8 mouse cellular contexts compared by ENCODE assay signal in the genomic region with DNA sequence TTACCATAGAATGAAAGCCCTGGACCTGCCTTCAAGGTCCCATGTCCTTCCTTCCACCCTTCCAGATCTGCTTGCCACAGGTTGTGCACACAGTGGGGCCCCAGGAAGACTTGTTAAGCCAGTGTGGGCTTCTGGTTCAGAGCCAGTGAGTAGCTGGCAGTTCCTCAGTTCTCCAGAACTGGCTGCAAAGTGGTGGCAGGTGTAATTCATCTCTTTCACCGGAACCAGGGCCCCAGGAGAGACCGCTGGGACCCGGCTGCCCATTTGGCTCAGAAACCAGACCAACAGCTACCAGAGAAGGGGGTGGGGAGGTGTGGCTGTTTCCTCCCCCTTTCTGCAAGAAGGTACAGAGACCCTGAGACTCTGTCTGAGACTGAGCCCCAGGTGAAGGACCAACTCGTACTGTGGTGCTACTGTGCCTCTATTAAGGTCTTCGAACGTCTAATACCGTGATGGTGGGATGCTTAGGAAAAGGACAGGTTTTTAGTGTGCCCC. TPM values are rescaled to one million over a fixed set of nuclear protein-coding genes. Genes with fewer than 3 reads are reported as not detected.
A peak's percentile ranks its signal among the peaks of the same experiment; 100 is the strongest.
DNase-seq lines count a peak whose midpoint lies in the region; ATAC-seq and TF ChIP-seq lines count a peak whose summit lies in the region.

No protein-coding gene starts in this region.

- H3K27me3 ChIP-seq in forebrain, embryonic 10.5 days (ENCODE audit: poor library complexity, severe bottlenecking) = peaks cover 38% of the 10 kb centered on the region
- H3K27me3 ChIP-seq in hindbrain, embryonic 13.5 days = peaks cover 26% of the 10 kb centered on the region
- no peaks in the 10 kb centered on the region for H3K27me3 ChIP-seq in limb, embryonic 14.5 days (ENCODE audit: control insufficient read depth, insufficient read depth, low read length)
- no peaks in the 10 kb centered on the region for H3K27me3 ChIP-seq in myocyte (ENCODE audit: control insufficient read depth, insufficient read depth, insufficient read length)

- H3K79me2 ChIP-seq in myocyte (ENCODE audit: control insufficient read depth, insufficient read depth) = no peaks in the 10 kb centered on the region

- peak overlapping the region; percentile 82 for H3K4me3 ChIP-seq in forebrain, embryonic 10.5 days
- peak overlapping the region; percentile 60 for H3K4me3 ChIP-seq in hindbrain, embryonic 13.5 days
- H3K4me3 ChIP-seq in limb, embryonic 14.5 days (replicated peaks; ENCODE audit: low read length) = peak overlapping the region; percentile 67
- H3K4me3 ChIP-seq in myocyte = peak overlapping the region; percentile 46

- TF ChIP-seq POLR2A in limb, embryonic 14.5 days (IDR thresholded peaks at IDR 0.05; ENCODE audit: borderline replicate concordance, extremely low read depth, insufficient read depth, insufficient read length) = no peak
- no peak for TF ChIP-seq POLR2A in myocyte (IDR thresholded peaks at IDR 0.05; ENCODE audit: insufficient read length, low read depth)

- peak overlapping the region; percentile 78; the same call in 1 of the 2 replicates for H3K9ac ChIP-seq in hindbrain, embryonic 13.5 days
- peak overlapping the region; percentile 72; the same call in 1 of the 2 replicates for H3K9ac ChIP-seq in limb, embryonic 14.5 days (ENCODE audit: low read depth, low read length, severe bottlenecking)

- H3ac ChIP-seq in myocyte (ENCODE audit: control insufficient read depth, insufficient read length) = no peak overlapping the region

- peak; percentile 47 to 53 for DNase-seq in right cerebral cortex, postnatal 10 days (ENCODE audit: low spot score in 2 of 2)
- DNase-seq in right cerebral cortex, adult 2 months (ENCODE audit: low spot score in 2 of 2) = no peak
- DNase-seq in forebrain, embryonic 10.5 days (ENCODE audit: extremely low spot score, low spot score) = no peak
- DNase-seq in limb, embryonic 14.5 days (ENCODE audit: low spot score) = no peak
- DNase-seq in c-Kit-positive CD71-positive TER-119-positive erythroid progenitor cells, embryonic 14.5 days (ENCODE audit: low spot score) = no peak
- no peak for DNase-seq in right cerebral cortex, postnatal 14 days

- H3K4me2 ChIP-seq in hindbrain, embryonic 13.5 days = peak overlapping the region; percentile 94
- peak overlapping the region; percentile 81 for H3K4me2 ChIP-seq in limb, embryonic 14.5 days (replicated peaks; ENCODE audit: low read depth, low read length, severe bottlenecking)
- H3K4me2 ChIP-seq in myocyte (ENCODE audit: low read depth) = peak overlapping the region; percentile 77

- no peaks in the 10 kb centered on the region for H3K36me3 ChIP-seq in forebrain, embryonic 10.5 days (replicated peaks)
- no peaks in the 10 kb centered on the region for H3K36me3 ChIP-seq in hindbrain, embryonic 13.5 days
- H3K36me3 ChIP-seq in limb, embryonic 14.5 days (ENCODE audit: control insufficient read depth, insufficient read depth, low read length) = no peaks in the 10 kb centered on the region
- no peaks in the 10 kb centered on the region for H3K36me3 ChIP-seq in myocyte (ENCODE audit: control insufficient read depth, insufficient read depth)

- peaks cover 25% of the 10 kb centered on the region for H3K4me1 ChIP-seq in forebrain, embryonic 10.5 days
- peaks cover 22% of the 10 kb centered on the region for H3K4me1 ChIP-seq in hindbrain, embryonic 13.5 days (replicated peaks)
- H3K4me1 ChIP-seq in limb, embryonic 14.5 days (ENCODE audit: control insufficient read depth, insufficient read depth, low read length) = peaks cover 5% of the 10 kb centered on the region

- 15% methylated on average over 7 of the region's 7 CpGs for WGBS in forebrain, embryonic 10.5 days
- 16% methylated on average over 7 of the region's 7 CpGs for WGBS in hindbrain, embryonic 13.5 days
- 4% methylated on average over 7 of the region's 7 CpGs for WGBS in limb, embryonic 14.5 days

- no peaks in the 10 kb centered on the region; the same call in 1 of the 2 replicates for H3K9me3 ChIP-seq in forebrain, embryonic 10.5 days
- H3K9me3 ChIP-seq in hindbrain, embryonic 13.5 days = no peaks in the 10 kb centered on the region
- H3K9me3 ChIP-seq in limb, embryonic 14.5 days (ENCODE audit: control insufficient read depth, low read length) = no peaks in the 10 kb centered on the region

- H3K27ac ChIP-seq in forebrain, embryonic 10.5 days = no peak overlapping the region
- H3K27ac ChIP-seq in hindbrain, embryonic 13.5 days = no peak overlapping the region
- H3K27ac ChIP-seq in limb, embryonic 14.5 days (replicated peaks; ENCODE audit: low read depth, low read length) = no peak overlapping the region

- ATAC-seq in hindbrain, embryonic 13.5 days (ENCODE audit: low FRiP score) = 0 out of 2 replicates have a peak, but pooled peaks have one; percentile 37
- no peak for ATAC-seq in limb, embryonic 14.5 days (ENCODE audit: low FRiP score, low read depth)

TF ChIP-seq in myocyte, 11 proteins besides CTCF, POLR2A, EP300 and RAD21:
- no peak for TF ChIP-seq SRF (IDR thresholded peaks at IDR 0.05; ENCODE audit: control insufficient read depth, insufficient read length, low read depth)
- TF ChIP-seq MYOG (IDR thresholded peaks at IDR 0.05; ENCODE audit: control insufficient read depth in 1 of 3, insufficient read depth in 1 of 3, insufficient read length in 2 of 3, low read depth in 2 of 3) = no peak
- TF ChIP-seq CEBPB (IDR thresholded peaks at IDR 0.05; ENCODE audit: insufficient read depth, poor library complexity, severe bottlenecking) = no peak
- TF ChIP-seq POLR2AphosphoS2 (IDR thresholded peaks at IDR 0.05; ENCODE audit: insufficient read length, low read depth) = no peak
- no peak for TF ChIP-seq MYOD1 (IDR thresholded peaks at IDR 0.05; ENCODE audit: control insufficient read depth in 1 of 3, insufficient read length in 2 of 3, low read depth in 2 of 3)
- TF ChIP-seq USF1 (IDR thresholded peaks at IDR 0.05; ENCODE audit: low read depth) = no peak
- TF ChIP-seq TCF12 (IDR thresholded peaks at IDR 0.05; ENCODE audit: insufficient read depth, poor library complexity, severe bottlenecking) = no peak

RNA-seq across cellular contexts. Expression of a gene that starts 7.8 kb away (rescaled TPM):
- polyA plus RNA-seq in forebrain, embryonic 10.5 days (2016; fragmentation: Nextera tagmentation; extraction: Ambion mirVana) = 2.0 and 2.6 TPM in 2 replicates
- 1.7 and 1.9 TPM in 2 replicates for polyA plus RNA-seq in hindbrain, embryonic 13.5 days (2015; fragmentation: Nextera tagmentation; extraction: Ambion mirVana)
- polyA plus RNA-seq in limb, embryonic 14.5 days (2012; rRNA removed) = 1.7 and 2.1 TPM in 2 replicates
- polyA plus RNA-seq in limb, embryonic 14.5 days (2014; fragmentation: Nextera tagmentation; extraction: Ambion mirVana) = 2.5 and 3.1 TPM in 2 replicates
- 1.5 TPM for polyA plus RNA-seq in myocyte (2012; fragmentation: generic; extraction: Trizol)

RNA-seq across cellular contexts. Expression of a gene that starts 19.7 kb away (rescaled TPM):
- 50.6 and 54.7 TPM in 2 replicates for polyA plus RNA-seq in forebrain, embryonic 10.5 days (2016; fragmentation: Nextera tagmentation; extraction: Ambion mirVana)
- 62.6 and 63.7 TPM in 2 replicates for polyA plus RNA-seq in hindbrain, embryonic 13.5 days (2015; fragmentation: Nextera tagmentation; extraction: Ambion mirVana)
- polyA plus RNA-seq in limb, embryonic 14.5 days (2012; rRNA removed) = 79.5 and 79.6 TPM in 2 replicates
- polyA plus RNA-seq in limb, embryonic 14.5 days (2014; fragmentation: Nextera tagmentation; extraction: Ambion mirVana) = 62.7 and 67.0 TPM in 2 replicates
- 75.9 TPM for polyA plus RNA-seq in myocyte (2012; fragmentation: generic; extraction: Trizol)

RNA-seq across cellular contexts. Expression of a gene that starts 19.9 kb away (rescaled TPM):
- polyA plus RNA-seq in forebrain, embryonic 10.5 days (2016; fragmentation: Nextera tagmentation; extraction: Ambion mirVana) = 91.5 and 95.8 TPM in 2 replicates
- polyA plus RNA-seq in hindbrain, embryonic 13.5 days (2015; fragmentation: Nextera tagmentation; extraction: Ambion mirVana) = 11.4 and 12.1 TPM in 2 replicates
- polyA plus RNA-seq in limb, embryonic 14.5 days (2012; rRNA removed) = 18.2 TPM in 2 replicates
- 22.3 and 25.9 TPM in 2 replicates for polyA plus RNA-seq in limb, embryonic 14.5 days (2014; fragmentation: Nextera tagmentation; extraction: Ambion mirVana)
- 2.2 TPM for polyA plus RNA-seq in myocyte (2012; fragmentation: generic; extraction: Trizol)

RNA-seq across cellular contexts. Expression of a gene that starts 24.0 kb away (rescaled TPM):
- polyA plus RNA-seq in forebrain, embryonic 10.5 days (2016; fragmentation: Nextera tagmentation; extraction: Ambion mirVana) = not detected in 2 replicates
- polyA plus RNA-seq in hindbrain, embryonic 13.5 days (2015; fragmentation: Nextera tagmentation; extraction: Ambion mirVana) = 0.19 and 0.22 TPM in 2 replicates
- not detected in 2 replicates for polyA plus RNA-seq in limb, embryonic 14.5 days (2012; rRNA removed)
- not detected in 2 replicates for polyA plus RNA-seq in limb, embryonic 14.5 days (2014; fragmentation: Nextera tagmentation; extraction: Ambion mirVana)
- polyA plus RNA-seq in myocyte (2012; fragmentation: generic; extraction: Trizol) = 0.16 TPM

RNA-seq across cellular contexts. Expression of a gene that starts 29.8 kb away (rescaled TPM):
- not detected in 2 replicates for polyA plus RNA-seq in forebrain, embryonic 10.5 days (2016; fragmentation: Nextera tagmentation; extraction: Ambion mirVana)
- not detected in 2 replicates for polyA plus RNA-seq in hindbrain, embryonic 13.5 days (2015; fragmentation: Nextera tagmentation; extraction: Ambion mirVana)
- not detected in 2 replicates for polyA plus RNA-seq in limb, embryonic 14.5 days (2012; rRNA removed)
- not detected in 2 replicates for polyA plus RNA-seq in limb, embryonic 14.5 days (2014; fragmentation: Nextera tagmentation; extraction: Ambion mirVana)
- polyA plus RNA-seq in myocyte (2012; fragmentation: generic; extraction: Trizol) = not detected

Comparison
In these comparisons a context has a peak if more than half of its experiments do, and no peak if none do; other contexts are left out.
1. DNase-seq: peak in right cerebral cortex, postnatal 10 days (2 of 2); none in right cerebral cortex, adult 2 months (0 of 2), forebrain, embryonic 10.5 days (single experiment), limb, embryonic 14.5 days (single experiment), c-Kit-positive CD71-positive TER-119-positive erythroid progenitor cells, embryonic 14.5 days (single experiment) and right cerebral cortex, postnatal 14 days (single experiment).
2. Peak in every context shown above with its lines, with median percentiles within 50 percentile points of each other: H3K4me3 ChIP-seq and H3K4me2 ChIP-seq.